Mouse (Mus musculus): ENCODE results near the gene Gm17651. TPM values are rescaled to one million over a fixed set of nuclear protein-coding genes. Genes with fewer than 3 reads are reported as not detected.

Gm17651 gene
- total RNA-seq, 2 experiments from 2014 or later: not detected

GRCm38 (mm10) chr3:97681321-97682158, 7.0 kb upstream of the Gm17651 start:
- ATAC-seq (replicated peaks; ENCODE audit: low FRiP score, poor library complexity, severe bottlenecking): peak; percentile 58; the same call in 1 of the 2 replicates

GRCm38 (mm10) chr3:97680631-97681320, 6.3 kb upstream of the Gm17651 start:
- peak; percentile 87 for ATAC-seq (replicated peaks; ENCODE audit: low FRiP score, poor library complexity, severe bottlenecking)

- ATAC-seq (replicated peaks; ENCODE audit: low FRiP score, poor library complexity, severe bottlenecking): no peak
These were observed 3.9 kb upstream of the Gm17651 start for GRCm38 (mm10) chr3:97678416-97678815.

GRCm38 (mm10) chr3:97676126-97676525, 1.6 kb upstream of the Gm17651 start:
- ATAC-seq (replicated peaks; ENCODE audit: low FRiP score, poor library complexity, severe bottlenecking): no peak

- ATAC-seq (replicated peaks; ENCODE audit: low FRiP score, poor library complexity, severe bottlenecking): no peak
These were observed 7.3 kb downstream of the Gm17651 start for GRCm38 (mm10) chr3:97667093-97667675.

- ATAC-seq (replicated peaks; ENCODE audit: low FRiP score, poor library complexity, severe bottlenecking): no peak
These were observed 8.3 kb downstream of the Gm17651 start for GRCm38 (mm10) chr3:97666154-97666553.

- ATAC-seq (replicated peaks; ENCODE audit: low FRiP score, poor library complexity, severe bottlenecking): no peak
These were observed 9.0 kb downstream of the Gm17651 start for GRCm38 (mm10) chr3:97665525-97665924.

- ATAC-seq (replicated peaks; ENCODE audit: low FRiP score, poor library complexity, severe bottlenecking): no peak
These were observed 13.3 kb downstream of the Gm17651 start for GRCm38 (mm10) chr3:97661206-97661605.

- ATAC-seq (replicated peaks; ENCODE audit: low FRiP score, poor library complexity, severe bottlenecking): no peak
These were observed 14.7 kb downstream of the Gm17651 start for GRCm38 (mm10) chr3:97659746-97660145.

- ATAC-seq (replicated peaks; ENCODE audit: low FRiP score, poor library complexity, severe bottlenecking): peak; percentile 9; the same call in 1 of the 2 replicates
These were observed 15.9 kb downstream of the Gm17651 start for GRCm38 (mm10) chr3:97658426-97659193.

GRCm38 (mm10) chr3:97657655-97658411, 16.7 kb downstream of the Gm17651 start, which contains the start of gene Prkab2:
Gene Prkab2, plus strand, starts transcription at chr3:97658193.
- ATAC-seq (replicated peaks; ENCODE audit: low FRiP score, poor library complexity, severe bottlenecking): peak; percentile 95

- no peak for ATAC-seq (replicated peaks; ENCODE audit: low FRiP score, poor library complexity, severe bottlenecking)
These were observed 19.6 kb downstream of the Gm17651 start for GRCm38 (mm10) chr3:97654901-97655300.

GRCm38 (mm10) chr3:97653781-97654180, 20.7 kb downstream of the Gm17651 start:
- ATAC-seq (replicated peaks; ENCODE audit: low FRiP score, poor library complexity, severe bottlenecking): no peak

GRCm38 (mm10) chr3:97651604-97652003, 22.9 kb downstream of the Gm17651 start:
- ATAC-seq (replicated peaks; ENCODE audit: low FRiP score, poor library complexity, severe bottlenecking): no peak

- ATAC-seq (replicated peaks; ENCODE audit: low FRiP score, poor library complexity, severe bottlenecking): no peak
These were observed 25.0 kb downstream of the Gm17651 start for GRCm38 (mm10) chr3:97649469-97649868.

- no peak for ATAC-seq (replicated peaks; ENCODE audit: low FRiP score, poor library complexity, severe bottlenecking)
These were observed 25.5 kb downstream of the Gm17651 start for GRCm38 (mm10) chr3:97649022-97649421.

- no peak for ATAC-seq (replicated peaks; ENCODE audit: low FRiP score, poor library complexity, severe bottlenecking)
These were observed 26.0 kb downstream of the Gm17651 start for GRCm38 (mm10) chr3:97648518-97648917.

- ATAC-seq (replicated peaks; ENCODE audit: low FRiP score, poor library complexity, severe bottlenecking): no peak
These were observed 32.5 kb downstream of the Gm17651 start for GRCm38 (mm10) chr3:97642001-97642400.

- no peak for ATAC-seq (replicated peaks; ENCODE audit: low FRiP score, poor library complexity, severe bottlenecking)
These were observed 33.1 kb downstream of the Gm17651 start for GRCm38 (mm10) chr3:97641396-97641795.

Data from erythroblast, adult 5-6 weeks (primary cell).